Mouse (Mus musculus): ENCODE results near the gene Rpl41.
A peak's percentile ranks its signal among the peaks of the same experiment; 100 is the strongest.

DNA sequence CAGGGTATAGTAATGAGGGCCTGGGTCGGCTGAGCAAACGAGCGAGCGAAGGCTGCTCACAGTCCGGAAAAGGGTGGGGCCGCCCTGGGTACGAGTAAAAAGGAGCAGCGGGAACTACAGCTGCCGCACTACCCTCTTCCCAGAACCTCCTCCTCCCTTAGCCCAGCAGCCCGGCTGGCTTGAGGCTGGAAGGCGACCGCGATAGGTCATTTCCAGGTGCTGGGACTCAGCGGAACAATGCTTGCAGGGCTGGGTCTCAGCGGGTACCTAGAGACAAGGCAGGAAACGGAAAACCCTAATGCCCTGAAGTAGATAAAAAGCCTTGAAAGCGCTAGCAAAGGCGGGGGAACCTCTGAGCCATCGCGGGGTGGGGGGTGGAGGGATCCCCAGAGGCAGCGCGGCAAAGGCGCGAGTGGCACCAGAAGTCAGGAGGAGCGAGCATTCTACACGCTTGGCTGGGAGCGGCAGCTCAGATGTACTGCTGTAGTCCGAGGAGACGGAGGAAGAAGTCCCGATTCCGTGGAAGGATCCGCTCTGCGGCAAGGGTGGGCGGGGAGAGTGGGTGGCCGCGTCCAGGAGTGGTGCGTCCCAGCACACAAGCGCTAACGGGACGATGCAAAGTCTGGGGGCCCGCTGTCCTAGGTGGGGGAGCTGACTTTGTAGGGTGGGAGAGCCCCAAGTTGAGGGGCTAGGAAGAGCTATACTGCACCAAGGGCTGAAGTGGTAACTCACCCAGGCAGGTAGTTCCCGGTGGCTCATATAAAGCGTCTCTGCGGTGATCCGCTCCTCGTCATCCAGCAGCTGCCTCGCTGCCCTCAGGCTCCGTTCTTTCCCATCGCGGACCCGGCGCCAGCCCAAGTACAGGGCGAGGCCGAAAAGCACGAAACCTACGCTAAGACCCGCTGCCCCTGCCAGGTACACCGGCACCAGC lies 24.1 kb downstream of the Rpl41 start:
- TF ChIP-seq CTCF (IDR thresholded peaks at IDR 0.05; ENCODE audit: extremely low read depth, insufficient read depth, insufficient read length, insufficient replicate concordance), result no peak
- peak; percentile 53 for TF ChIP-seq POLR2A (IDR thresholded peaks at IDR 0.05; ENCODE audit: low read depth, low read length)

All from spleen, adult 2 months (tissue).